Mouse (Mus musculus) heart, postnatal 0 days (tissue): ENCODE data around the gene Tns3.

Experiments
- CTCF ChIP-seq: IDR thresholded peaks from 2 replicates; pipeline ENCODE4 v1.5.1; 2016; ENCODE audit warnings: antibody characterized with exemption, control low read depth, low read depth
- EP300 ChIP-seq: IDR thresholded peaks from 2 replicates; pipeline ENCODE4 v1.6.1; 2016; ENCODE audit warnings: antibody characterized with exemption, low read depth

DNA sequence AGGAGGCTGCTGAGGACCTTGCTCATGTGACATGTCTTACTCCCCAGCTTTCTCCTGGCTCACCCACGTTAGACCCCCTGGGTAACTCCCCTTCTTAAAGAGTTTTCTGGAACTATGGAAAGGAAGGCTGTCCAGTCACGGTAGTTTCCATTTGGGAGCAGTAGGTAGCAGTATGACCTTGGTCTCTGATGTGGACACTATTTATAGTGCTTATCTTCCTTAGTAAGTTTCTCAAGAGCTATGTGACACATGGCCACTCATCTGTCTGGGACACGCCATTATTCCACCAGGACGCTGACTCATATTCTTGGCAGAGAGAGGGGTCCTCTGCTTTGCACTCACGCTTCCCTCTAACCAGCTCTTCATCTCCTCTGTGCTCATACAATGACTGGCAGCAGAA lies 84.5 kb downstream of the Tns3 start:
- TF ChIP-seq CTCF (peak; percentile 50), EP300 (peak; percentile 87; the same call in 1 of the 2 replicates)
